Mouse (Mus musculus) CD4-positive, CD25-positive, alpha-beta regulatory T cell, adult 2 months (primary cell): ENCODE data around the gene Gm14862.
"Not testable (repeated sequence)": the region's sequence is repeated elsewhere in the genome, so short reads cannot be mapped to it uniquely, and the experiment has no call there.

Experiments
- DNase-seq: peaks from one replicate; pipeline ENCODE4 v3.0.0-alpha.2; 2012; ENCODE audit warnings: low read depth, low spot score

Gm14862 gene

GRCm38 (mm10) chrX:9256766-9257165 lies at the start of gene Gm14862:
Gene Gm14862 (minus strand): TSS chrX:9256899.
- no peak for DNase-seq

GRCm38 (mm10) chrX:9303455-9303854 lies 46.8 kb upstream of the Gm14862 start:
- no peak for DNase-seq

- no peak for DNase-seq
Observed at GRCm38 (mm10) chrX:9302791-9303190, 46.1 kb upstream of the Gm14862 start.

GRCm38 (mm10) chrX:9298413-9298864 lies 41.7 kb upstream of the Gm14862 start:
- DNase-seq, result no peak

- DNase-seq, result not testable (repeated sequence)
Observed at GRCm38 (mm10) chrX:9293140-9293829, 36.6 kb upstream of the Gm14862 start.

GRCm38 (mm10) chrX:9283464-9283863 lies 26.8 kb upstream of the Gm14862 start, which contains the start of gene H2al1m:
Gene H2al1m (plus strand): TSS chrX:9283764.
- not testable (repeated sequence) for DNase-seq

- DNase-seq, result no peak
Observed at GRCm38 (mm10) chrX:9274321-9274720, 17.6 kb upstream of the Gm14862 start.

GRCm38 (mm10) chrX:9273377-9274002 lies 16.8 kb upstream of the Gm14862 start:
- no peak for DNase-seq

GRCm38 (mm10) chrX:9272460-9273361 lies 16.0 kb upstream of the Gm14862 start, which contains the start of gene Xk:
Gene Xk (plus strand): TSS chrX:9272756.
- peak; percentile 74 for DNase-seq

- DNase-seq, result no peak
Observed at GRCm38 (mm10) chrX:9271947-9272459, 15.3 kb upstream of the Gm14862 start.

- no peak for DNase-seq
Observed at GRCm38 (mm10) chrX:9271112-9271511, 14.4 kb upstream of the Gm14862 start.

GRCm38 (mm10) chrX:9259267-9259666 lies 2.6 kb upstream of the Gm14862 start:
- no peak for DNase-seq

- DNase-seq, result no peak
Observed at GRCm38 (mm10) chrX:9257831-9258230, 1.1 kb upstream of the Gm14862 start.

- no peak for DNase-seq
Observed at GRCm38 (mm10) chrX:9254901-9255300, 1.8 kb downstream of the Gm14862 start.

- no peak for DNase-seq
Observed at GRCm38 (mm10) chrX:9253990-9254389, 2.7 kb downstream of the Gm14862 start.

GRCm38 (mm10) chrX:9248911-9249310 lies 7.8 kb downstream of the Gm14862 start:
- no peak for DNase-seq

- DNase-seq, result no peak
Observed at GRCm38 (mm10) chrX:9244603-9245336, 11.9 kb downstream of the Gm14862 start.

- DNase-seq, result peak; percentile 34
Observed at GRCm38 (mm10) chrX:9243381-9243864, 13.3 kb downstream of the Gm14862 start.

GRCm38 (mm10) chrX:9240737-9241591 lies 15.7 kb downstream of the Gm14862 start:
- no peak for DNase-seq

- DNase-seq, result no peak
Observed at GRCm38 (mm10) chrX:9227105-9227504, 29.6 kb downstream of the Gm14862 start.
